Mouse (Mus musculus) kidney, embryonic 14.5 days (tissue): ENCODE measurements around the gene Abcb10. TPM values are rescaled to one million over a fixed set of nuclear protein-coding genes. Genes with fewer than 3 reads are reported as not detected.

ENCODE experiments used
- ATAC-seq: fragments of 200-750 bp; cut with Nextera tagmentation; 2 replicates; pipeline ENCODE4 v1.8.0; 2017; ENCODE audit warnings: moderate number of reproducible peaks, mild to moderate bottlenecking, moderate TSS enrichment, moderate library complexity; ENCODE audit not compliant: low FRiP score, low TSS enrichment
- H3K27ac ChIP-seq: fragments of 300-500 bp; sonication (generic); 2 replicates; pipeline ENCODE4 v1.5.1; 2014; ENCODE audit warnings: low read depth, mild to moderate bottlenecking, low read length, moderate library complexity, mixed read lengths
- H3K27me3 ChIP-seq: fragments of 300-500 bp; sonication (generic); 2 replicates; pipeline ENCODE4 v1.6.1; 2014; ENCODE audit warnings: mild to moderate bottlenecking, low read length; ENCODE audit not compliant: control insufficient read depth, insufficient read depth
- H3K36me3 ChIP-seq: fragments of 300-500 bp; sonication (generic); 2 replicates; pipeline ENCODE4 v1.6.1; 2014; ENCODE audit warnings: low read length, mixed read lengths; ENCODE audit not compliant: control insufficient read depth, insufficient read depth
- H3K4me1 ChIP-seq: fragments of 300-500 bp; sonication (generic); 2 replicates; pipeline ENCODE4 v1.6.1; 2014; ENCODE audit warnings: low read length, mixed read lengths; ENCODE audit not compliant: control insufficient read depth, insufficient read depth
- H3K4me2 ChIP-seq: fragments of 300-500 bp; sonication (generic); replicated peaks from 2 replicates; pipeline ENCODE4 v1.6.1; 2014; ENCODE audit warnings: low read depth, mild to moderate bottlenecking, low read length
- H3K4me3 ChIP-seq: fragments of 300-500 bp; sonication (generic); 2 replicates; pipeline ENCODE4 v1.5.1; 2014; ENCODE audit warnings: mild to moderate bottlenecking, low read length
- H3K9ac ChIP-seq: fragments of 300-500 bp; sonication (generic); 2 replicates; pipeline ENCODE4 v1.6.1; 2014; ENCODE audit warnings: low read depth, mild to moderate bottlenecking, low read length, moderate library complexity
- H3K9me3 ChIP-seq: fragments of 300-500 bp; sonication (generic); 2 replicates; pipeline ENCODE4 v1.6.1; 2016; ENCODE audit warnings: low read length; ENCODE audit not compliant: control insufficient read depth
- WGBS: fragments of 180-500 bp; shearing (Covaris S2); extraction: QIAGEN DNeasy Blood & Tissue Kit; methylation state at CpG from one replicate; pipeline ENCODE4 v1.1.7; 2014; 5-methylcytosine and 5-hydroxymethylcytosine counted together
- polyA plus RNA-seq: library from polyadenylated mRNA; unstranded; fragments of >200 nt; fragmentation: Nextera tagmentation; extraction: Ambion mirVana; gene quantifications from 2 replicates; pipeline ENCODE4 v1.2.1, GENCODE M21; 2014

Abcb10 gene
- polyA plus RNA-seq, 1 experiment from 2014 or later, result 17.1 TPM

GRCm38 (mm10) chr8:123989128-123989527, 6.2 kb upstream of the Abcb10 start:
- H3K4me3 ChIP-seq, result no peak overlapping the region
- no peaks in the 10 kb centered on the region for H3K4me1 ChIP-seq
- no peaks in the 10 kb centered on the region for H3K9me3 ChIP-seq
- no peaks in the 10 kb centered on the region; the same call in 1 of the 2 replicates for H3K36me3 ChIP-seq
- ATAC-seq, result no peak
- H3K27me3 ChIP-seq, result no peaks in the 10 kb centered on the region
- H3K9ac ChIP-seq, result no peak overlapping the region
- no peak overlapping the region for H3K4me2 ChIP-seq
- 72% methylated on average over 7 of the region's 7 CpGs for WGBS
- no peak overlapping the region for H3K27ac ChIP-seq

GRCm38 (mm10) chr8:123988605-123989038, 5.7 kb upstream of the Abcb10 start:
- Histone ChIP-seq H3K9ac (no peak overlapping the region), H3K4me1 (no peaks in the 10 kb centered on the region), H3K9me3 (no peaks in the 10 kb centered on the region), H3K4me3 (no peak overlapping the region), H3K4me2 (no peak overlapping the region), H3K27ac (no peak overlapping the region), H3K36me3 (no peaks in the 10 kb centered on the region; the same call in 1 of the 2 replicates), H3K27me3 (no peaks in the 10 kb centered on the region)
- WGBS, result 77% methylated on average over 6 of the region's 6 CpGs
- ATAC-seq, result no peak

- H3K36me3 ChIP-seq, result no peaks in the 10 kb centered on the region
- peak overlapping the region; percentile 94 for H3K4me2 ChIP-seq
- 0 out of 2 replicates have a peak, but pooled peaks cover 7% of the 10 kb centered on the region for H3K4me1 ChIP-seq
- under 1% methylated on average over 39 of the region's 48 CpGs for WGBS
- no peak overlapping the region for H3K27ac ChIP-seq
- peak; percentile 62 for ATAC-seq
- H3K9ac ChIP-seq, result peak overlapping the region; percentile 80
- peak overlapping the region; percentile 85 for H3K4me3 ChIP-seq
- H3K9me3 ChIP-seq, result no peaks in the 10 kb centered on the region
- H3K27me3 ChIP-seq, result no peaks in the 10 kb centered on the region
These were observed 580 bp downstream of the Abcb10 start for GRCm38 (mm10) chr8:123982291-123982793.

- Histone ChIP-seq H3K4me3 (peak overlapping the region; percentile 85; the same call in 1 of the 2 replicates), H3K27ac (no peak overlapping the region), H3K4me2 (peak overlapping the region; percentile 94), H3K4me1 (0 out of 2 replicates have a peak, but pooled peaks cover 7% of the 10 kb centered on the region), H3K36me3 (no peaks in the 10 kb centered on the region), H3K9me3 (no peaks in the 10 kb centered on the region), H3K27me3 (no peaks in the 10 kb centered on the region), H3K9ac (0 out of 2 replicates have a peak overlapping the region, but pooled peaks have one; percentile 80)
- WGBS, result 24% methylated on average over 4 of the region's 4 CpGs
- no peak for ATAC-seq
These were observed 1.2 kb downstream of the Abcb10 start for GRCm38 (mm10) chr8:123981674-123982073.

GRCm38 (mm10) chr8:123980239-123980638, 2.7 kb downstream of the Abcb10 start:
- no peak for ATAC-seq
- Histone ChIP-seq H3K4me1 (0 out of 2 replicates have a peak, but pooled peaks cover 7% of the 10 kb centered on the region), H3K36me3 (no peaks in the 10 kb centered on the region), H3K9me3 (no peaks in the 10 kb centered on the region), H3K4me3 (no peak overlapping the region), H3K4me2 (no peak overlapping the region), H3K27me3 (no peaks in the 10 kb centered on the region), H3K27ac (no peak overlapping the region), H3K9ac (no peak overlapping the region)
- WGBS, result 71% methylated on average over 4 of the region's 4 CpGs

- Histone ChIP-seq H3K4me2 (0 out of 2 replicates have a peak overlapping the region, but pooled peaks have one; percentile 12), H3K27me3 (no peaks in the 10 kb centered on the region), H3K4me1 (0 out of 2 replicates have a peak, but pooled peaks cover 7% of the 10 kb centered on the region), H3K9ac (no peak overlapping the region), H3K36me3 (no peaks in the 10 kb centered on the region), H3K27ac (no peak overlapping the region), H3K4me3 (no peak overlapping the region), H3K9me3 (no peaks in the 10 kb centered on the region)
- ATAC-seq, result no peak
- 77% methylated on average over 8 of the region's 8 CpGs for WGBS
These were observed 4.0 kb downstream of the Abcb10 start for GRCm38 (mm10) chr8:123978926-123979325.

- ATAC-seq, result no peak
- no peak overlapping the region for H3K27ac ChIP-seq
- peak overlapping the region; percentile 12; the same call in 1 of the 2 replicates for H3K4me2 ChIP-seq
- 0 out of 2 replicates have a peak, but pooled peaks cover 7% of the 10 kb centered on the region for H3K4me1 ChIP-seq
- no peak overlapping the region for H3K4me3 ChIP-seq
- WGBS, result 49% methylated on average over 14 of the region's 14 CpGs
- no peaks in the 10 kb centered on the region for H3K9me3 ChIP-seq
- H3K36me3 ChIP-seq, result no peaks in the 10 kb centered on the region
- H3K27me3 ChIP-seq, result no peaks in the 10 kb centered on the region
- no peak overlapping the region for H3K9ac ChIP-seq
These were observed 4.6 kb downstream of the Abcb10 start for GRCm38 (mm10) chr8:123978166-123978838.

GRCm38 (mm10) chr8:123977499-123977898, 5.4 kb downstream of the Abcb10 start:
- Histone ChIP-seq H3K4me2 (no peak overlapping the region), H3K27ac (no peak overlapping the region), H3K9me3 (no peaks in the 10 kb centered on the region), H3K4me1 (0 out of 2 replicates have a peak, but pooled peaks cover 7% of the 10 kb centered on the region), H3K36me3 (no peaks in the 10 kb centered on the region), H3K9ac (no peak overlapping the region), H3K4me3 (no peak overlapping the region), H3K27me3 (no peaks in the 10 kb centered on the region)
- ATAC-seq, result no peak
- WGBS, result 93% methylated on average over 4 of the region's 4 CpGs

GRCm38 (mm10) chr8:123973495-123973894, 9.4 kb downstream of the Abcb10 start:
- WGBS, result 71% methylated on average over 1 of the region's 1 CpGs
- Histone ChIP-seq H3K36me3 (no peaks in the 10 kb centered on the region), H3K27me3 (no peaks in the 10 kb centered on the region), H3K9me3 (no peaks in the 10 kb centered on the region), H3K4me2 (no peak overlapping the region), H3K27ac (no peak overlapping the region), H3K4me3 (no peak overlapping the region), H3K4me1 (0 out of 2 replicates have a peak, but pooled peaks cover 4% of the 10 kb centered on the region), H3K9ac (no peak overlapping the region)
- no peak for ATAC-seq
